Mouse (Mus musculus) heart, adult 2 months (tissue): ENCODE data around the gene Eif2b5.

Experiments used
- CTCF ChIP-seq: fragments of 200-600 bp; IDR thresholded peaks from 2 replicates; pipeline ENCODE4 v1.8.1; 2022; ENCODE audit warnings: antibody characterized with exemption, mild to moderate bottlenecking, moderate library complexity
- EP300 ChIP-seq: fragments of 200-500 bp; IDR thresholded peaks from 2 replicates; pipeline ENCODE4 v1.6.1; 2011; ENCODE audit warnings: low read depth, low read length, control low read depth; ENCODE audit not compliant: insufficient read depth

DNA sequence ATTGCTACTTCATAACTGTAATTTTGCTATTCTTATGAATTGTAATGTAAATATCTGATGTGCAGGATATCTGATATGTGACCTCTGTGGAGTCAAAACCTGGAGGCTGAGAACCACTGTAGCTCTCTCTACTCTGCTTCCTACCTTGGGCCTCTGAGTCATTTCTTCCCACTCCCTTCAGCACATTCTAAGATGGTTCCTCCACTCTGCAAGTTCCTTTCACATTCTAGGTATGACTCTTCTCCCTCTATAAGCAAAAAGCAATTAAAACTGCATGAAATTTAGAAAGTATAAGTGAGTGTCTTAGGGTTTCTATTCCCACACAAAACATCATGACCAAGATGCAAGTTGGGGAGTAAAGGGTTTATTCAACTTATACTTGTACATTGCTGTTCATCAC lies 33.9 kb upstream of the Eif2b5 start:
- no peak for TF ChIP-seq CTCF
- TF ChIP-seq EP300, result no peak
